12 mouse cellular contexts compared by ENCODE assay signal in genomic region chr11:113266706-113267105, GRCm38 (mm10).
DNase-seq lines count a peak whose midpoint lies in the region; ATAC-seq and TF ChIP-seq lines count a peak whose summit lies in the region.
"Had no signal": no experiment of that assay in that cellular context is flagged by ENCODE, and none has a peak within 500 bp of the region (broad histone marks: within the 10 kb centered on the region; RNA-seq: fewer than 3 reads in every experiment).

No protein-coding gene starts in this region.

- no peaks in the 10 kb centered on the region for H3K36me3 ChIP-seq in forebrain, embryonic 12.5 days (replicated peaks)
- H3K36me3 ChIP-seq in forebrain, embryonic 11.5 days (ENCODE audit: control insufficient read depth, insufficient read depth, low read length), result no peaks in the 10 kb centered on the region
- H3K36me3 ChIP-seq in midbrain, postnatal 0 days (ENCODE audit: insufficient read depth, low read length), result no peaks in the 10 kb centered on the region
- H3K36me3 ChIP-seq in midbrain, embryonic 11.5 days (ENCODE audit: control insufficient read depth, insufficient read depth, low read length), result no peaks in the 10 kb centered on the region
- H3K36me3 ChIP-seq in hindbrain, embryonic 13.5 days, result no peaks in the 10 kb centered on the region
- H3K36me3 ChIP-seq: midbrain, embryonic 15.5 days had no signal

- no peak overlapping the region for H3K4me2 ChIP-seq in forebrain, embryonic 12.5 days
- no peak overlapping the region for H3K4me2 ChIP-seq in forebrain, embryonic 11.5 days (ENCODE audit: low read depth, low read length, severe bottlenecking)
- no peak overlapping the region for H3K4me2 ChIP-seq in midbrain, postnatal 0 days (ENCODE audit: low read depth, low read length, poor library complexity, severe bottlenecking)
- no peak overlapping the region for H3K4me2 ChIP-seq in midbrain, embryonic 11.5 days
- no peak overlapping the region for H3K4me2 ChIP-seq in hindbrain, embryonic 13.5 days
- H3K4me2 ChIP-seq: midbrain, embryonic 15.5 days had no signal

- no peak overlapping the region for H3K4me3 ChIP-seq in forebrain, embryonic 12.5 days (replicated peaks)
- H3K4me3 ChIP-seq in forebrain, embryonic 11.5 days (ENCODE audit: low read depth, low read length), result no peak overlapping the region
- H3K4me3 ChIP-seq in midbrain, postnatal 0 days (ENCODE audit: low read depth, low read length), result no peak overlapping the region
- no peak overlapping the region for H3K4me3 ChIP-seq in midbrain, embryonic 11.5 days (ENCODE audit: low read depth, low read length)
- no peak overlapping the region for H3K4me3 ChIP-seq in hindbrain, embryonic 13.5 days
- H3K4me3 ChIP-seq: midbrain, embryonic 15.5 days had no signal

- H3K27ac ChIP-seq in forebrain, embryonic 12.5 days, result peak overlapping the region; percentile 44
- no peak overlapping the region for H3K27ac ChIP-seq in forebrain, embryonic 11.5 days (ENCODE audit: low read depth, low read length)
- no peak overlapping the region for H3K27ac ChIP-seq in midbrain, postnatal 0 days (ENCODE audit: low read depth, low read length)
- no peak overlapping the region for H3K27ac ChIP-seq in midbrain, embryonic 11.5 days (ENCODE audit: low read depth, low read length)
- no peak overlapping the region for H3K27ac ChIP-seq in hindbrain, embryonic 13.5 days
- H3K27ac ChIP-seq: midbrain, embryonic 15.5 days had no signal

- peak; percentile 36; the same call in 1 of the 2 replicates for ATAC-seq in forebrain, embryonic 12.5 days (ENCODE audit: low FRiP score)
- ATAC-seq in forebrain, embryonic 11.5 days (replicated peaks; ENCODE audit: low FRiP score), result no peak
- ATAC-seq in midbrain, postnatal 0 days (ENCODE audit: low FRiP score), result no peak
- no peak for ATAC-seq in midbrain, embryonic 11.5 days (ENCODE audit: low FRiP score)
- ATAC-seq in hindbrain, embryonic 13.5 days (ENCODE audit: low FRiP score), result 0 out of 2 replicates have a peak, but pooled peaks have one; percentile 43
- ATAC-seq: liver, postnatal 0 days; midbrain, embryonic 15.5 days had no signal

- 54% methylated on average over 4 of the region's 4 CpGs for WGBS in forebrain, embryonic 12.5 days
- 66% methylated on average over 4 of the region's 4 CpGs for WGBS in forebrain, embryonic 11.5 days
- 47% methylated on average over 4 of the region's 4 CpGs for WGBS in midbrain, postnatal 0 days
- 79% methylated on average over 4 of the region's 4 CpGs for WGBS in midbrain, embryonic 11.5 days
- 34% methylated on average over 4 of the region's 4 CpGs for WGBS in hindbrain, embryonic 13.5 days

- no peak overlapping the region for H3K9ac ChIP-seq in forebrain, embryonic 12.5 days
- H3K9ac ChIP-seq in forebrain, embryonic 11.5 days (ENCODE audit: low read length), result no peak overlapping the region
- H3K9ac ChIP-seq in midbrain, postnatal 0 days (replicated peaks; ENCODE audit: low read length, poor library complexity, severe bottlenecking), result no peak overlapping the region
- H3K9ac ChIP-seq in midbrain, embryonic 11.5 days (ENCODE audit: low read length), result no peak overlapping the region
- H3K9ac ChIP-seq in hindbrain, embryonic 13.5 days, result no peak overlapping the region
- H3K9ac ChIP-seq: liver, postnatal 0 days; midbrain, embryonic 15.5 days had no signal

- no peaks in the 10 kb centered on the region for H3K9me3 ChIP-seq in forebrain, embryonic 12.5 days
- H3K9me3 ChIP-seq in forebrain, embryonic 11.5 days (ENCODE audit: control insufficient read depth, low read length), result no peaks in the 10 kb centered on the region
- no peaks in the 10 kb centered on the region for H3K9me3 ChIP-seq in midbrain, postnatal 0 days (ENCODE audit: low read length)
- no peaks in the 10 kb centered on the region for H3K9me3 ChIP-seq in midbrain, embryonic 11.5 days (ENCODE audit: control insufficient read depth, low read length)
- no peaks in the 10 kb centered on the region for H3K9me3 ChIP-seq in hindbrain, embryonic 13.5 days
- H3K9me3 ChIP-seq: midbrain, embryonic 15.5 days had no signal

- no peaks in the 10 kb centered on the region for H3K27me3 ChIP-seq in forebrain, embryonic 12.5 days
- H3K27me3 ChIP-seq in forebrain, embryonic 11.5 days (ENCODE audit: control insufficient read depth, insufficient read depth, low read length), result no peaks in the 10 kb centered on the region
- H3K27me3 ChIP-seq in midbrain, postnatal 0 days (ENCODE audit: insufficient read depth, low read length), result no peaks in the 10 kb centered on the region
- no peaks in the 10 kb centered on the region for H3K27me3 ChIP-seq in midbrain, embryonic 11.5 days (ENCODE audit: control insufficient read depth, insufficient read depth, low read length)
- no peaks in the 10 kb centered on the region for H3K27me3 ChIP-seq in hindbrain, embryonic 13.5 days

- H3K4me1 ChIP-seq in forebrain, embryonic 12.5 days, result peaks cover 22% of the 10 kb centered on the region
- peaks cover 4% of the 10 kb centered on the region for H3K4me1 ChIP-seq in forebrain, embryonic 11.5 days (replicated peaks; ENCODE audit: control insufficient read depth, insufficient read depth, low read length)
- no peaks in the 10 kb centered on the region for H3K4me1 ChIP-seq in midbrain, postnatal 0 days (ENCODE audit: insufficient read depth, low read length)
- 0 out of 2 replicates have a peak, but pooled peaks cover 2% of the 10 kb centered on the region for H3K4me1 ChIP-seq in midbrain, embryonic 11.5 days (ENCODE audit: control insufficient read depth, insufficient read depth, low read length)
- H3K4me1 ChIP-seq in hindbrain, embryonic 13.5 days (replicated peaks), result peaks cover 37% of the 10 kb centered on the region

- TF ChIP-seq CTCF in midbrain, postnatal 0 days (IDR thresholded peaks at IDR 0.05), result no peak

- no peak for DNase-seq in forebrain, embryonic 11.5 days (ENCODE audit: low spot score)
- DNase-seq in midbrain, postnatal 0 days (ENCODE audit: low spot score), result peak; percentile 62
- DNase-seq in midbrain, embryonic 11.5 days (ENCODE audit: low spot score, missing footprints), result no peak
- DNase-seq in right cerebral cortex, postnatal 10 days (ENCODE audit: low spot score in 2 of 2), result peak; percentile 65 to 78
- DNase-seq in adrenal gland, adult 18-20 months (ENCODE audit: low spot score in 2 of 2), result no peak
- no peak for DNase-seq in heart, adult 11 months
- DNase-seq: adrenal gland, postnatal 36 days; cerebellum, postnatal 36 days; liver, postnatal 0 days had no signal

Comparison
In these comparisons a context has a peak if more than half of its experiments do, and no peak if none do; other contexts are left out.
1. ATAC-seq: peak in forebrain, embryonic 12.5 days (single experiment) and hindbrain, embryonic 13.5 days (single experiment); none in forebrain, embryonic 11.5 days (single experiment), midbrain, postnatal 0 days (single experiment) and midbrain, embryonic 11.5 days (single experiment).
2. DNase-seq: peak in midbrain, postnatal 0 days (single experiment) and right cerebral cortex, postnatal 10 days (2 of 2); none in forebrain, embryonic 11.5 days (single experiment), midbrain, embryonic 11.5 days (single experiment), adrenal gland, adult 18-20 months (0 of 2) and heart, adult 11 months (single experiment).